Mouse (Mus musculus) myocyte (in vitro differentiated cells): ENCODE results near the gene Zc3h18. TPM values are rescaled to one million over a fixed set of nuclear protein-coding genes. Genes with fewer than 3 reads are reported as not detected.
A peak's percentile ranks its signal among the peaks of the same experiment; 100 is the strongest.

Source experiments
- H3K27me3 ChIP-seq: one replicate; pipeline ENCODE4 v1.6.1; 2011; ENCODE audit not compliant: control insufficient read depth, insufficient read depth, insufficient read length
- H3K36me3 ChIP-seq: one replicate; pipeline ENCODE4 v1.6.1; 2011; ENCODE audit not compliant: control insufficient read depth, insufficient read depth
- H3K4me2 ChIP-seq: one replicate; pipeline ENCODE4 v1.6.1; 2011; ENCODE audit warnings: low read depth, control low read depth
- H3K4me3 ChIP-seq: one replicate; pipeline ENCODE4 v1.5.1; 2011; ENCODE audit warnings: mild to moderate bottlenecking, control low read depth, moderate library complexity
- H3K79me2 ChIP-seq: one replicate; pipeline ENCODE4 v1.6.1; 2011; ENCODE audit not compliant: control insufficient read depth, insufficient read depth
- H3ac ChIP-seq: one replicate; pipeline ENCODE4 v1.6.1; 2011; ENCODE audit not compliant: control insufficient read depth, insufficient read length
- CEBPB ChIP-seq: IDR thresholded peaks from 2 replicates; pipeline ENCODE4 v1.6.1; 2011; ENCODE audit warnings: mild to moderate bottlenecking, moderate library complexity; ENCODE audit not compliant: poor library complexity, insufficient read depth, severe bottlenecking
- E2F4 ChIP-seq: IDR thresholded peaks from one replicate; pipeline ENCODE4 v1.6.1; 2011; ENCODE audit warnings: mild to moderate bottlenecking, control low read depth, moderate library complexity; ENCODE audit not compliant: insufficient read depth
- MAX ChIP-seq: IDR thresholded peaks from one replicate; pipeline ENCODE4 v1.6.1; 2011; ENCODE audit warnings: low read depth, mild to moderate bottlenecking, control low read depth
- MYOD1 ChIP-seq, 3 experiments: IDR thresholded peaks; one replicate each; pipeline ENCODE4 v1.6.1; 2011; ENCODE audit warnings: control low read depth in 2 of 3, low read depth in 2 of 3, mild to moderate bottlenecking in 2 of 3, moderate library complexity in 1 of 3; ENCODE audit not compliant: insufficient read length in 2 of 3, control insufficient read depth in 1 of 3
- MYOG ChIP-seq, 3 experiments: IDR thresholded peaks; one replicate each; pipeline ENCODE4 v1.6.1; 2011; ENCODE audit warnings: control low read depth in 2 of 3, low read depth in 2 of 3, mild to moderate bottlenecking in 2 of 3; ENCODE audit not compliant: insufficient read length in 2 of 3, control insufficient read depth in 1 of 3, insufficient read depth in 1 of 3
- POLR2A ChIP-seq: IDR thresholded peaks from one replicate; pipeline ENCODE4 v1.6.1; 2011; ENCODE audit warnings: low read depth, mild to moderate bottlenecking, control low read depth, moderate library complexity; ENCODE audit not compliant: insufficient read length
- POLR2AphosphoS2 ChIP-seq: IDR thresholded peaks from one replicate; pipeline ENCODE4 v1.6.1; 2011; ENCODE audit warnings: low read depth, control low read depth; ENCODE audit not compliant: insufficient read length
- REST ChIP-seq: IDR thresholded peaks from one replicate; pipeline ENCODE4 v1.6.1; 2011; ENCODE audit warnings: mild to moderate bottlenecking, control low read depth, moderate library complexity; ENCODE audit not compliant: insufficient read depth, insufficient read length
- SRF ChIP-seq: IDR thresholded peaks from one replicate; pipeline ENCODE4 v1.6.1; 2011; ENCODE audit warnings: low read depth; ENCODE audit not compliant: control insufficient read depth, insufficient read length
- TCF12 ChIP-seq: IDR thresholded peaks from one replicate; pipeline ENCODE4 v1.6.1; 2011; ENCODE audit warnings: mild to moderate bottlenecking, control low read depth; ENCODE audit not compliant: poor library complexity, insufficient read depth, severe bottlenecking
- TCF3 ChIP-seq: IDR thresholded peaks from one replicate; pipeline ENCODE4 v1.6.1; 2011; ENCODE audit warnings: low read depth, control low read depth; ENCODE audit not compliant: insufficient read length
- USF1 ChIP-seq: IDR thresholded peaks from one replicate; pipeline ENCODE4 v1.6.1; 2011; ENCODE audit warnings: low read depth, mild to moderate bottlenecking, control low read depth, moderate library complexity
- polyA plus RNA-seq: library from polyadenylated mRNA; unstranded; fragments of >200 nt; fragmentation: generic; extraction: Trizol; gene quantifications from one replicate; pipeline ENCODE4 v1.2.1, GENCODE M21; 2012; ENCODE audit warnings: missing spikeins

The Zc3h18 gene
- polyA plus RNA-seq = 28.8 TPM

DNA sequence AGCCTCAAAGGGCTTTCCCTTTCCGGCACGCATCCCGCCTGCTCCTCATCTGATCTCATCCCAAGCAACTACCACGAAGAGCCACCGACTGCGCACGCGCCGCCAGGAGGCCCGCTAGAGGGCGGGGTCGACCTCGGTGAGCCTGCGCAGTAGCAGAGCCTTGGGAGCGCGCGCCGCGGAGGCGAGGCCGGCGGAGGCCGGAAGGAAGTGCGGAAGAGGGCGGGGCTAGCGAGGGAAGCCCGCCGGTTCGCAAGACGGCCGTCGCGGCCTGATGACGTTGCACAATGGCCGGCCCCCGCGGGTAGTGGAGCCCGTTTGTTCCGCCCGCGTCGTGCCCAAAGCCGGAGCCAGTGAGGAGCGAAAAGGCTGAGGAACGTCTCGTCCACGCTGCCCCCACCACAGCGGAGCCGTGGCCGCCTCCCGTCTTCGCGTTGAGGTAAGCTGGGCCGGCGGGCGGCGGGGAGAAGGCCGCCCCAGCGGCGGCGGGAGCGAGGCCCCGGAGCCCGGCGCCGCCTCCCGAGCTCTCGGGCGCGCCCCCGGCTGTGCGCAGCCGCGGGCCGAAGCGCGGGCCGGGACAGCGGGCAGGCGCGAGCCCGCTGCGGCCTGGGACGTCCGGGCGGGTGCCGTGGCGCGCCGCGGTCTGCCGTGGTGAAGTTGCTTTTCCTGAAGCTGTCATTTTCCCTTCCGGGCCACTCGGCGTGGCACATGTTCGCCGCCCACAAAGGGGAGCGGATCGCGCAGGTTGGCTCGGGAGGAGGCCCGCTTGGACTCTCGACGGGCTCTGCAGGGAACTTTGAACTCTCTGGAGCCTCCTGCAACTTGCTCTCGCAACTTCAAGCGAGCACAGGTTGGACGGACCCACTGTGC is at the start of gene Zc3h18:
Zc3h18 (plus strand) TSS at position 245 of the 867 bp plus-strand sequence.
- Histone ChIP-seq H3K27me3 (no peaks in the 10 kb centered on the region), H3K79me2 (peaks cover 60% of the 10 kb centered on the region), H3K36me3 (peaks cover 17% of the 10 kb centered on the region), H3K4me3 (peak within 1 kb of the TSS; percentile 90), H3K4me2 (peak within 1 kb of the TSS; percentile 97), H3ac (peak within 1 kb of the TSS; percentile 74)
- no peak for TF ChIP-seq TCF12
- TF ChIP-seq TCF3 = no peak
- TF ChIP-seq SRF = peak; percentile 78
- peak in 1 of 3 experiments; percentile 18 for TF ChIP-seq MYOD1 (IDR thresholded peaks at IDR 0.05; ENCODE audit: control insufficient read depth in 1 of 3, insufficient read length in 2 of 3, low read depth in 2 of 3)
- no peak for TF ChIP-seq REST
- TF ChIP-seq MYOG (IDR thresholded peaks at IDR 0.05; ENCODE audit: control insufficient read depth in 1 of 3, insufficient read depth in 1 of 3, insufficient read length in 2 of 3, low read depth in 2 of 3) = peak in 1 of 3 experiments; percentile 4
- peak; percentile 76 for TF ChIP-seq POLR2A
- peak; percentile 13 for TF ChIP-seq MAX
- TF ChIP-seq CEBPB = peak; percentile 71
- peak; percentile 16 for TF ChIP-seq E2F4
- TF ChIP-seq POLR2AphosphoS2 = peak; percentile 93

DNA sequence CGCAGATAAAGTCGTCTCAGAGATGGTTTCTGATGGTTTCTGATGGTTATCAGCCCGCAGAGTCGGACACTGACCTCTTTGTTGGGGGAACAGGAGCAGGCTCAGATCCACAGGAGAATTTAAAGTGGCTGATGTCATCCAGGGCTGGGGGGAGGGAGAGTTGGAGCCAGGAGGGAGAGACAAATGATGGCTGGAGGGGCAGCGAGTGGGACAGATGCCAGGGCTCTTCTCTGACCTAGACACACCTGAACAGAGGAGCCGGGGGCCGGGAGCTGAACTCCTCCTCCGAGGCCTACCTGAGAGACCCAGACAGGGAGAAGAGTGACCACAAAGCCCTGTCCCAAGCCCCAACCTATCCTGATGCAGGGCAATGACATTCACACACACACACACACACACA is 47.3 kb upstream of the Zc3h18 start:
- Histone ChIP-seq H3K4me2 (no peak overlapping the region), H3ac (no peak overlapping the region), H3K4me3 (no peak overlapping the region), H3K27me3 (no peaks in the 10 kb centered on the region), H3K36me3 (no peaks in the 10 kb centered on the region), H3K79me2 (no peaks in the 10 kb centered on the region)
- TF ChIP-seq USF1 = no peak
- no peak for TF ChIP-seq MYOD1 (IDR thresholded peaks at IDR 0.05; ENCODE audit: control insufficient read depth in 1 of 3, insufficient read length in 2 of 3, low read depth in 2 of 3)
- no peak for TF ChIP-seq TCF12
- no peak for TF ChIP-seq CEBPB
- TF ChIP-seq POLR2A = no peak
- no peak for TF ChIP-seq TCF3
- TF ChIP-seq REST = no peak
- TF ChIP-seq POLR2AphosphoS2 = no peak
- TF ChIP-seq MYOG (IDR thresholded peaks at IDR 0.05; ENCODE audit: control insufficient read depth in 1 of 3, insufficient read depth in 1 of 3, insufficient read length in 2 of 3, low read depth in 2 of 3) = no peak
- TF ChIP-seq SRF = no peak
- no peak for TF ChIP-seq MAX
- TF ChIP-seq E2F4 = no peak

DNA sequence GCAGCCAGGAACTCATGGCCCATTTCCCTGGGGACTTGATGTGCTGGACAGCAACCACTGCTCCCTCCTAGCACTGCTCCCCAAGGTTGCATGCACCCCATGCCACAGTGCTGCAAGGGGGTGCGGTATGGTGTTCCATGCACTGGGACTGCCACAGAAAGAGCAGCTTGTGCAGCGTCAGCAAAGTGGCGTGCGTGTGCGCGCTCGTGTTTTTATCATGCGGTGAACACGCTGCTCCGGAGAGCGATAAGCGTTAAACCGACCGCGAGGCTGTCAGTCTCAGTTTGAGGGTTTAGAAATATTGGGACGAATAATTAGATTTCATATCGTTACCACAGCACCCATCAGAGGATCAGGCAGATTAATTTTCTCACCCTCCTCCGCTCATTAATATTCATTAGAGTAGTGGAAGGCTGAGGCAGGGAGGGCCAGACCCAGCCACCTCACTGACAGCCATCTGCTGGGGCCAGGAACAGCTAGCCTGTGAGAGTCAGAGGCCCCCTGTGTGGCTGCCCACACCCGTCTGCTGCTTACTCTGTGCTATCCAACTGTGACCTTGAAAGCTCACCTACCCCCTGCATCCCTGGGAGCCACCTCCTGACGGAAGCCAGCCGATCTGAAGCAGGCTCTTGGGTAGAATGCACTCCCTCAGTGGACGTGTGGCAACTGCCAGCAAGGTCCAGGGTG is 46.7 kb upstream of the Zc3h18 start:
- no peak overlapping the region for H3ac ChIP-seq

GRCm38 (mm10) chr8:122330446-122331133 is 45.8 kb upstream of the Zc3h18 start:
- H3K4me2 ChIP-seq = no peak overlapping the region
- H3ac ChIP-seq = no peak overlapping the region
- no peak overlapping the region for H3K4me3 ChIP-seq
- no peaks in the 10 kb centered on the region for H3K27me3 ChIP-seq
- TF ChIP-seq POLR2AphosphoS2 (no peak), SRF (no peak), MYOD1 (IDR thresholded peaks at IDR 0.05; ENCODE audit: control insufficient read depth in 1 of 3, insufficient read length in 2 of 3, low read depth in 2 of 3) (no peak), POLR2A (no peak), REST (no peak), CEBPB (no peak), MAX (no peak), USF1 (no peak), TCF3 (no peak), TCF12 (no peak), E2F4 (no peak), MYOG (IDR thresholded peaks at IDR 0.05; ENCODE audit: control insufficient read depth in 1 of 3, insufficient read depth in 1 of 3, insufficient read length in 2 of 3, low read depth in 2 of 3) (no peak)
- no peaks in the 10 kb centered on the region for H3K79me2 ChIP-seq
- no peaks in the 10 kb centered on the region for H3K36me3 ChIP-seq

More for the DNA sequence above, 46.7 kb upstream of the Zc3h18 start:
- no peaks in the 10 kb centered on the region for H3K79me2 ChIP-seq
- no peak overlapping the region for H3K4me3 ChIP-seq
- no peaks in the 10 kb centered on the region for H3K27me3 ChIP-seq
- no peak for TF ChIP-seq E2F4
- no peak for TF ChIP-seq POLR2A
- no peak for TF ChIP-seq MYOG (IDR thresholded peaks at IDR 0.05; ENCODE audit: control insufficient read depth in 1 of 3, insufficient read depth in 1 of 3, insufficient read length in 2 of 3, low read depth in 2 of 3)
- TF ChIP-seq REST = no peak
- no peak for TF ChIP-seq TCF12
- TF ChIP-seq USF1 = no peak
- TF ChIP-seq MYOD1 (IDR thresholded peaks at IDR 0.05; ENCODE audit: control insufficient read depth in 1 of 3, insufficient read length in 2 of 3, low read depth in 2 of 3) = no peak
- no peak for TF ChIP-seq MAX
- no peak for TF ChIP-seq TCF3
- TF ChIP-seq SRF = no peak
- TF ChIP-seq POLR2AphosphoS2 = no peak
- TF ChIP-seq CEBPB = no peak
- no peaks in the 10 kb centered on the region for H3K36me3 ChIP-seq
- H3K4me2 ChIP-seq = no peak overlapping the region
